Mouse (Mus musculus) embryonic facial prominence, embryonic 12.5 days (tissue): ENCODE data around the gene Cdhr2. TPM values are rescaled to one million over a fixed set of nuclear protein-coding genes. Genes with fewer than 3 reads are reported as not detected.

Experiments used
- ATAC-seq: fragments of 200-750 bp; cut with Nextera tagmentation; 2 replicates; pipeline ENCODE4 v1.8.0; 2017; ENCODE audit not compliant: insufficient number of reproducible peaks, insufficient read depth, low FRiP score, low TSS enrichment
- H3K27ac ChIP-seq: fragments of 300-500 bp; sonication (generic); 2 replicates; pipeline ENCODE4 v1.5.1; 2016; ENCODE audit warnings: mild to moderate bottlenecking
- H3K27me3 ChIP-seq: fragments of 300-500 bp; sonication (generic); 2 replicates; pipeline ENCODE4 v1.6.1; 2016; ENCODE audit warnings: mild to moderate bottlenecking, moderate library complexity
- H3K36me3 ChIP-seq: fragments of 300-500 bp; sonication (generic); 2 replicates; pipeline ENCODE4 v1.6.1; 2016; ENCODE audit warnings: mild to moderate bottlenecking
- H3K4me1 ChIP-seq: fragments of 300-500 bp; sonication (generic); 2 replicates; pipeline ENCODE4 v1.6.1; 2016
- H3K4me2 ChIP-seq: fragments of 300-500 bp; sonication (generic); replicated peaks from 2 replicates; pipeline ENCODE4 v1.6.1; 2016; ENCODE audit warnings: mild to moderate bottlenecking, moderate library complexity
- H3K4me3 ChIP-seq: fragments of 300-500 bp; sonication (generic); 2 replicates; pipeline ENCODE4 v1.5.1; 2016; ENCODE audit warnings: mild to moderate bottlenecking
- H3K9ac ChIP-seq: fragments of 300-500 bp; sonication (generic); 2 replicates; pipeline ENCODE4 v1.6.1; 2016; ENCODE audit warnings: mild to moderate bottlenecking, moderate library complexity
- H3K9me3 ChIP-seq: fragments of 300-500 bp; sonication (generic); 2 replicates; pipeline ENCODE4 v1.6.1; 2016; ENCODE audit warnings: mild to moderate bottlenecking, moderate library complexity
- WGBS: fragments of 180-500 bp; shearing (Covaris S2); methylation state at CpG from one replicate; pipeline ENCODE4 v1.1.7; 2016; 5-methylcytosine and 5-hydroxymethylcytosine counted together
- polyA plus RNA-seq: library from polyadenylated mRNA; unstranded; fragments of >200 nt; fragmentation: Nextera tagmentation; extraction: Ambion mirVana; gene quantifications from 2 replicates; pipeline ENCODE4 v1.2.1, GENCODE M21; 2016

Gene Cdhr2
- polyA plus RNA-seq, 1 experiment from 2014 or later: 0.05 TPM

DNA sequence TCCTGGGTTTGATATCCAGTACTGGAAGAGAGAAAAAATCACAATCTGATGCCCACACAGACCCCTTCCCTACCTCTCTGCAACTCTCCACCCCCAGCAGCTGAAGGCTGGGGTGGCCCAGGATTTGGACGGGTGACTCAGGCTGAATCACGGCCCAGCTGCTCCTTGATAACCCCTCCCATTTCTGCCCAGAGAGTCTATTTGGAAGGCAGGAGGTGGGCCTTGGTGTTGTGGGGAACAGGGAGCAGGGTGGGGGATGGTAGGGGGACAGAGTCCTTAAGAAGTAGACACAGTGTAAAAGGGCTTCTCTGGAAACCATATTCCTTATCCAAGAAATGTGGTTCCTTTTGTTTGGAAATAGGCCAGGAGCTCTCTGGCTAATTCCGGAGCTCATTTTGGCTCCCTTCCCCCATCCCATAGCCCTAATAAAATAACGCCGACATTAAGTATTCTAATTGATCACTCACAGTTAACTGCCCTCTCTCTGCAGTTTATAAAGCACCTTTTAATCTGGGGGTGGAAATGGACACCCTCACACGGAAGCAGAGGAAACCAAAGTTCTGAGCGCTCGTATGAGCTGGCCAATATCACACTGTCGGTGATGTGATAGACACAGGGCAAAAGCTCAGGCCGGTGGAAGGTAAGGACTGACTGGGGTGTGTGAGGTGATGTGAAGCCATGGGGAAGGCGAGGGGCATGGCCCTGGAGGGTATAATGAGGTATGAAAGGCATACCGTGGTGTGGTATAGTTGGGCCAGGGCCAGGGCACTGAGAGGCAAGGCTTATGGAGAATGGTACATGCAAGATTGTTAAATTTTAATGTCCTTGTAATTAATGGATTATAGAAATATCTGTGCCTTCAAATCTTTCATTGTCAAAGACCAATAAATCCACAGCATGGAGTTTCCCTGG, 53.2 kb downstream of the Cdhr2 start:
- Histone ChIP-seq H3K9ac (no peak overlapping the region), H3K4me2 (no peak overlapping the region), H3K36me3 (no peaks in the 10 kb centered on the region), H3K27ac (no peak overlapping the region), H3K4me1 (peaks cover 17% of the 10 kb centered on the region), H3K27me3 (peaks cover 54% of the 10 kb centered on the region), H3K4me3 (no peak overlapping the region), H3K9me3 (no peaks in the 10 kb centered on the region)
- WGBS: 45% methylated on average over 12 of the region's 12 CpGs
- no peak for ATAC-seq

DNA sequence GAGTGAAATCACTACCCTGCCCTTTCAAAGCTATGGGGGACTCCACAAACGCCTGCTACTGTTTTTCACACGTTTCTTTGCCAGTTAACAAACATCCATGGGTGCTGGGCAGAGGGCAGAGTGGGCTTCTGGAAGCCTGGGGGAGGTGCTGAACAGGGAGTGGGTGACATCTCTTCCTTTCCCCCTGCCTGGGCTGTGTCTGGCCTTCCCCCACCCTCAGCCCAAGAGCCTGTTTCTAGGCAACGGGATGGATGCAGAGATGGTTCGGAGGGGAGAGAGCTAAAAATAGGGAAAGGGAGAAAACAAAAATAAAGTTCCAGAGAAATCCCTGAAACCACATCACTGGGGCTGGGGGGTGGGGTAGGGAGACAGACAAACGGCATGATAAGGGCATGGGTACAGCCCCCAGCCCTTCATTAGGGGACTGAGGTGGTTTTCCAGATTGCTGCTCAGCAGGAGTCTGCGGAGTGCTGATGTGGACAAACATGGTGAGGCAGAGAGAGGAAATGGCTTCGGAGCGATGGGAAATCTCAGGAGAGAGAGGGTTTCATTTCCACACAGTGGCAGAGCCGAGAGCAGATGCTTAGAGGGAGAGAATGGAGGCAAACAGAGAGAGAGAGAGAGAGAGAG, 54.1 kb downstream of the Cdhr2 start:
- Histone ChIP-seq H3K9me3 (no peaks in the 10 kb centered on the region), H3K9ac (no peak overlapping the region), H3K4me1 (peaks cover 20% of the 10 kb centered on the region; the same call in 1 of the 2 replicates), H3K4me3 (no peak overlapping the region), H3K36me3 (no peaks in the 10 kb centered on the region), H3K4me2 (no peak overlapping the region), H3K27ac (no peak overlapping the region), H3K27me3 (peaks cover 54% of the 10 kb centered on the region)
- WGBS: 19% methylated on average over 9 of the region's 9 CpGs
- no peak for ATAC-seq

DNA sequence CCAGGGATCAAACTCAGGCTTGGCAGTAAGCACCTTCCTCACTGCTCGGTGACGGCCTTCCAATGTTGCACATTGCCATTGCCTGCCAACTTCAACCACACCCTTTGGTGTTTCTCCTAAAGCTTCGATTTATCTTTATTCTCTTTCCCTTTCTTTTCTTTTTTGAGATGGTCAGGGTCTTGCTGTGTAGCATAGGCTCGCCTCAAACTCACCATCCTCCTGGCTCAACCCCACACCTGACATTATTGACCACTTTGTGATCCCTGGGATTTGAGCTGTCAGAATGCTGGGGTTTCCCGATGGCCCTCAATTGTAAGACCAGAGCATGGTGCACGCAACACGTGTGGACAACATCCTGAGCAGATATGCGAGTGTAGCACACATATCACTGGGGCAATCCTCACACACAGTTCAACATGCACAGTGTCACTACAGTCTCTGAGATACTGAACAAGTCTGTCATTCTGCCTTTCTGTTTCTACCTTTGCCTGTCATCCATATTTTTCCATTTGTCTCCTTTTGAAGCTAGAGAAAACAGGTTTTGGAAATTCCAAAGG, 55.0 kb downstream of the Cdhr2 start:
- no peak for ATAC-seq
- Histone ChIP-seq H3K4me1 (peaks cover 21% of the 10 kb centered on the region; the same call in 1 of the 2 replicates), H3K9ac (no peak overlapping the region), H3K36me3 (no peaks in the 10 kb centered on the region), H3K27ac (no peak overlapping the region), H3K27me3 (peaks cover 51% of the 10 kb centered on the region), H3K4me2 (no peak overlapping the region), H3K4me3 (no peak overlapping the region), H3K9me3 (no peaks in the 10 kb centered on the region)
- WGBS: 88% methylated on average over 8 of the region's 8 CpGs

DNA sequence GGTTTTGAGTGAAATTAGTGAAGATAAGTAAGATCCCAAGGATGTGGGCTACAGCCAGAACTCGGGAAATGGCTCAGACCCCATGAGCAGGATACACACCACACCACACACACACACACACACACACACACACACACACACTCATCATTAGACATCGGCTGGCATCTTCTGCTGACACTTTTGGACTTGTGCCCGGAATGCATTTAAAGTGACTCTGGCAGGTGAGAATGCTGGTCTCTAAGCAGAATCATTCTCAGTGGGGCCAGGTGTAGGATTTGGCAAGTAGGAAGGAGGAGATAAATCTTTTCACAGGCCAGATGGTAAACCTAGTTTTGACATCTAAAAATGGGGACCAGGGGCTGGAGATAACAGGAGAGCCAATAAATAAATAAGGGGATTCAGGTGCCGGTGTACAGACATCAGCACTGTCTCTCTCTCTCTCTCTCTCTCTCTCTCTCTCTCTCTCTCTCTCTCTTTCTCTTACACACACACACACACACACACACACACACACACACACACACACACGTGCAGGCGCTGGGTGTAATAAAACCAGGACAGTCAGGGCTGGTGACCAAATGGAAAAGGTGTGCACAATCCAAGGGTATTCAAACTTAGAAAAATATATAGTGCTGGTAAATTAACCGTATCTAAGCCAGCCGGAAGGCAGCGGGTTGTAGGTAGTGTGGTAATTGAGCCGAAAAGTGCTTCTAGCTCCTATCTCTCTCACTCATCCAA, 56.0 kb downstream of the Cdhr2 start:
- peak overlapping the region; percentile 64 for H3K4me2 ChIP-seq
- H3K4me1 ChIP-seq: peaks cover 21% of the 10 kb centered on the region; the same call in 1 of the 2 replicates
- no peak overlapping the region for H3K9ac ChIP-seq
- no peaks in the 10 kb centered on the region for H3K9me3 ChIP-seq
- H3K27ac ChIP-seq: 0 out of 2 replicates have a peak overlapping the region, but pooled peaks have one; percentile 46
- no peak for ATAC-seq
- H3K27me3 ChIP-seq: peaks cover 50% of the 10 kb centered on the region
- 48% methylated on average over 10 of the region's 10 CpGs for WGBS
- H3K36me3 ChIP-seq: no peaks in the 10 kb centered on the region
- H3K4me3 ChIP-seq: peak overlapping the region; percentile 35

DNA sequence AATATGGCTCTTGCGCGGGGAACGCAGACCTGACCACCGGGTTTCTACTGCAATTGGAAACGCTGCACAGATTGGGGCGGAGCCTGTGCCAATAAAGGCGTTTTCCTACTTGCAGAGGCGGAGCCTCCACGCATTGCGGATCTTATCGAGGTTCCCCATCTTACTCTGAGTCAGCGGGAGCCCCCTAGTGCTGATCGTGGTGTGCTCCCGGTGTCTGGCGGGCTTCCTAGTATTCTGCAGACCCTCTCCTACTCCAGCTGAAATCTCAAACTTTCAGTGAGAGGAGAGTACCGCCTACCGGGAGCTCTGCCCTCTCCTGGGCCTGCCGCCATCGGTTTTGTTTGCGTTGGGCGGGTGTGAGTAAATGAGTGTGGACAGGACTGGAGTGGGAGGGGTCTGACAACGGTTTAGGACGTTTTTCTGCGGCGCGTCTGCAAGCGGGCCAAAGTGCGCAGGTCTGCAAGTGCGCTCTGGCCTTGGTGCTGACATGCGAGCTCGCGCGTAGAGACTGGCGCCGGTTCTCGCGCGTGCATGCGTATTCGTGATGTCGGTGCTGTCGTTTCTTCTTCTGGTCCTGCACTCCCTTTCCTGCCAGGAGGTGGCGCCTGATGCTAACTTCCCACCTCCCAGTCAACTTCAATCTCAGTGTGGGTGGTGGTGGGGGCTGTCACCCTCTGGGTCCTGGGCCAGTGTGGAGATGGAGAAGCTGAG, 56.9 kb downstream of the Cdhr2 start:
- peaks cover 53% of the 10 kb centered on the region for H3K27me3 ChIP-seq
- H3K4me3 ChIP-seq: peak overlapping the region; percentile 35
- peak overlapping the region; percentile 46; the same call in 1 of the 2 replicates for H3K27ac ChIP-seq
- peak; percentile 77 for ATAC-seq
- H3K9me3 ChIP-seq: no peaks in the 10 kb centered on the region
- no peaks in the 10 kb centered on the region for H3K36me3 ChIP-seq
- H3K4me2 ChIP-seq: peak overlapping the region; percentile 64
- H3K9ac ChIP-seq: no peak overlapping the region
- under 1% methylated on average over 43 of the region's 43 CpGs for WGBS
- peaks cover 21% of the 10 kb centered on the region; the same call in 1 of the 2 replicates for H3K4me1 ChIP-seq

DNA sequence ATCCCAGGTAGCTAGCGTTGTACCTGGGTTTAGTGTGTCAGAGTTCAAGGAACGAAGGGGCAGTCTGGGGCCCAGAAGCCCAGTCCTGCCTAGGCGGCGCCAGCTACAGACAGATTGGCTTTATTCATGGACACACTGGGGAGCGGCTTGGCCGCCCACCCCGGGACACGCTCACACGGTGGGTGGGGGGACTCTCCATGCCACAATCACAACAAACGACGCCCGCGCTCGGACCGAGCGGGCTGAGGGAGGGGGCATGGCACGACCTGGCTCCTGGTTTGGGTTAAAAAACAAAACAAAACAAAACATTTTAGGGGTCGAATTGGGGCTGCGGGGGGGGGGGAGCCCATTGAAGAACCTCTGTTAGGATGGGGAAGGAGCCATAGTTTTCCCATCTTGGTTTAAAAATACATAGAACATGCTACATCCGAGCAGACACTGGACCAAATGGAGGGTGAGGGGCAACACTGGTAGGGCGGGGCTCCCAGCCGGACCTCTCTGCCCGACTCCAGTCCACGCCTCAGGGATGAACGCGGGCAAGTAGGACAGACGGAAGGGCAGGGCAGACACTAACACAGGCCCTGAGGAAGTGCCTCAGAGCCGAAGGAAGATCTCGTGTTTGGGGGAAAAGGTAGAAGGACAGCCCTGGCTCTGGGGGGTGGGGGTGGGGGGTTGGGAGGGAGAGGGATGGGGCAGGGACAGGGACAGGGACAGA, 57.7 kb downstream of the Cdhr2 start:
- peaks cover 54% of the 10 kb centered on the region for H3K27me3 ChIP-seq
- peaks cover 21% of the 10 kb centered on the region; the same call in 1 of the 2 replicates for H3K4me1 ChIP-seq
- WGBS: under 1% methylated on average over 29 of the region's 29 CpGs
- peak overlapping the region; percentile 35; the same call in 1 of the 2 replicates for H3K4me3 ChIP-seq
- ATAC-seq: peak; percentile 11; the same call in 1 of the 2 replicates
- peak overlapping the region; percentile 64 for H3K4me2 ChIP-seq
- H3K27ac ChIP-seq: no peak overlapping the region
- H3K9ac ChIP-seq: no peak overlapping the region
- H3K36me3 ChIP-seq: no peaks in the 10 kb centered on the region
- H3K9me3 ChIP-seq: no peaks in the 10 kb centered on the region

DNA sequence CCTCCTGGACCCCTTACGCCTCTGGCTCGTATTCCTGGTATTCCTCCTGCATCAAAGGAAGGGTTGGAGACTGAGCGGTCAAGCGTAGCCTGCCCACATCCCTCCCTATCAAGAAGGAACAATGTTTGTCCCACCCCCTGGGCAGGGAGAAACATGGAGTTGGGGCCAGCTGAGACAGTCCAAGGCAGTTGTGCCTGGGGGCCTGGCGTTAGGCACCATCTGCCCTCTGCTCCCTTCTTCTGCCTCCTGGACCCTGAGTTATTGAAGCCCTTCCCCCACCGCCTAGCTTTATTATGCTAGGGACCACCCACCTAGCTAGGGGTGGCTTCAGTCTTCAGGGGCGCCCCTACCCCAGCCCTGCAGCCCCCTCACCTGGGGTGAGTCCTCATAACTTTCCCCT, 58.2 kb downstream of the Cdhr2 start:
- 0 out of 2 replicates have a peak overlapping the region, but pooled peaks have one; percentile 64 for H3K4me2 ChIP-seq
- H3K27me3 ChIP-seq: peaks cover 60% of the 10 kb centered on the region
- H3K36me3 ChIP-seq: no peaks in the 10 kb centered on the region
- H3K9me3 ChIP-seq: no peaks in the 10 kb centered on the region
- no peak overlapping the region for H3K9ac ChIP-seq
- ATAC-seq: no peak
- WGBS: 7% methylated on average over 7 of the region's 7 CpGs
- H3K27ac ChIP-seq: no peak overlapping the region
- H3K4me1 ChIP-seq: peaks cover 21% of the 10 kb centered on the region; the same call in 1 of the 2 replicates
- H3K4me3 ChIP-seq: no peak overlapping the region

DNA sequence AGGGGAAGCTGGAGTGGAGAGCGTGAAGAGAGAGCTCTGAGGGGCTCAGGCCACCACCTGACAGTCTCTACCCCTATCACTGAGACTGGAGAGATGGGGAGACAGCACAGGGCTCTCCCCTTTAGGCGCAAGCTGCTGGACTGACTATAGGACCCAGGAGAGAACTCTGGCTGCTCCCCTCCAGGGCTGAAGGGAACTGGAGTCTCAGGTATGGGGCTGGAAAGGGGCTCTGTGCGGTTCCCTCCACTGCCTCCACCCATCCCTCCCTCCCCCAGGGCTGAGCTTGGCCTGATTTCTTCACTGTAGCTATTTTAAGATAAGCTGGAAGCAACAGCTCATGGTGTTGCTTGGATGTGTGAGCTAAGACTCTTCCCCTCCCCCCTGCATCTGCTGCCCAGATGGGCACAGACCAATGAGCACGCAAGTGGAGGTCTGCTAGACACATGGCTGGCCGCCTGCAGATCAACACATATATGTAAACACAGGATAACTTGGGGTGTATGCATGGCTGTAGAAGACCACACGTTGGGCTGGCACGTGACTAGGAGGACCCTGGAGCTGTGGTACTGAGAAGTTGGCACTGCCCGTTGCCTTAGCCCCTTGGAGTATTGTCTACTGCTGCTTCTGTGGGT, 59.0 kb downstream of the Cdhr2 start:
- Histone ChIP-seq H3K9ac (no peak overlapping the region), H3K4me2 (no peak overlapping the region), H3K27ac (no peak overlapping the region), H3K4me1 (peaks cover 21% of the 10 kb centered on the region; the same call in 1 of the 2 replicates), H3K36me3 (no peaks in the 10 kb centered on the region), H3K9me3 (no peaks in the 10 kb centered on the region), H3K27me3 (peaks cover 65% of the 10 kb centered on the region), H3K4me3 (no peak overlapping the region)
- ATAC-seq: no peak
- 41% methylated on average over 8 of the region's 8 CpGs for WGBS

DNA sequence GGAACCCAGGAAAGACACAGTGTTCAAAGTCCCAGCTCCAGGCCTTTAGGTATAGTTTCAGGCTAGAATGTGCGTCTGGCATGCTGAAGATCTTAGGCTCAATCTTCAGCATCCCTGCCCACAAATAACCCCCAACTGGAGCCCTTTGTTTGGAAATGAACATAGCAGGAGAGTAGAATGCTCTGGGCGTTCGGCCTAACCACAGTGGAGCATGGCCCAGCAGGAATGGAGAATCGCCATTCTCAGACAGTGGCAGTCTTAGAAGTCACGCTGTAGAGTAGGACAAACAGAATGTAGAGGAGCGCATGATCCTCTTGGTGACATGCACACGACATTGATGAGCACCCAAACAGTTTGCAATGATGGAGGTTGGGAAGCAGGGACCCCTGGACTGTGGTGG, 59.6 kb downstream of the Cdhr2 start:
- no peak for ATAC-seq
- WGBS: 78% methylated on average over 7 of the region's 7 CpGs
- Histone ChIP-seq H3K27ac (no peak overlapping the region), H3K36me3 (no peaks in the 10 kb centered on the region), H3K4me2 (no peak overlapping the region), H3K9me3 (no peaks in the 10 kb centered on the region), H3K9ac (no peak overlapping the region), H3K4me1 (peaks cover 26% of the 10 kb centered on the region), H3K27me3 (peaks cover 67% of the 10 kb centered on the region), H3K4me3 (no peak overlapping the region)
